Mouse (Mus musculus): ENCODE measurements around the gene Stim1.
"Not testable (repeated sequence)": the region's sequence is repeated elsewhere in the genome, so short reads cannot be mapped to it uniquely, and the experiment has no call there.

Stim1 gene

DNA sequence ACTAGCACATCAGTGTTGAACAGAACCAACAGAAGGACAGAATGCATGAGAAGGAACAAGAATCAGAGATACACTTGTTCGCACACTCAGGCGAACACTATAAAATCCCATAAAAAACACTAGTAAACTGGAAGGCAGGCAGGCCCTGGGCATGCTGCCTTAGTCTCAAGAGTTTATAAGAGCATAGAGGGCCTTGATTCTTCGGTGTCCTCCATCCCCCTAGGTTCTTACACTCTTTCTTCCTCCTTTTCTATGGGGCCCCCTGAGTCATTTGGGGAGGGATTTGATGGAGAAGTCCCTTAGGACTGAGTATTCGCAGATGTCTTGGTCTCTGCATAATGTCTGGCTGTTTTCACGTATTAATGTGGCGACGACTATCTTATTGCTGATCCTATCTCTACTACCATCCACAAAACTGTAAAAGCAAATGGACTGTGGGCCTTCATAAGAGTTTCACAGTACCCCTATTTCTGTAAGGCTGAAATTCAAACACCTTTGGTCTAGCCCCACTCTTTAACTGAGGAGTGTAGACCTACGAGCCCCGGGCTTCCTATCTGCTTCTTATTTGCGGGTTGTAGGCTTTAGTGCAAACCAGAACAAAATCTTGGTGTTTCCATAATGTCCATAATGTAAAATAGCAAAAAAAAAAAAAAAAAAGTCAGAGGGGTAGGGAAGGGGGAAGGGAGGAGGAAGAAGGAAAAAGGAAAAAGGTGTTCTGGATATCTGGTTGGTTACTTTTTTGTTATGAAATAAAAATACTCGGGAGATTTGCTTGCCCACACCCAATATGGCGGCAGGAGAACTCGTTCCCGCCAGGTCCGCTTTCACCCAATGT, 173.4 kb downstream of the Stim1 start:
- DNase-seq (ENCODE audit: extremely low read depth, low read depth): no peak

DNA sequence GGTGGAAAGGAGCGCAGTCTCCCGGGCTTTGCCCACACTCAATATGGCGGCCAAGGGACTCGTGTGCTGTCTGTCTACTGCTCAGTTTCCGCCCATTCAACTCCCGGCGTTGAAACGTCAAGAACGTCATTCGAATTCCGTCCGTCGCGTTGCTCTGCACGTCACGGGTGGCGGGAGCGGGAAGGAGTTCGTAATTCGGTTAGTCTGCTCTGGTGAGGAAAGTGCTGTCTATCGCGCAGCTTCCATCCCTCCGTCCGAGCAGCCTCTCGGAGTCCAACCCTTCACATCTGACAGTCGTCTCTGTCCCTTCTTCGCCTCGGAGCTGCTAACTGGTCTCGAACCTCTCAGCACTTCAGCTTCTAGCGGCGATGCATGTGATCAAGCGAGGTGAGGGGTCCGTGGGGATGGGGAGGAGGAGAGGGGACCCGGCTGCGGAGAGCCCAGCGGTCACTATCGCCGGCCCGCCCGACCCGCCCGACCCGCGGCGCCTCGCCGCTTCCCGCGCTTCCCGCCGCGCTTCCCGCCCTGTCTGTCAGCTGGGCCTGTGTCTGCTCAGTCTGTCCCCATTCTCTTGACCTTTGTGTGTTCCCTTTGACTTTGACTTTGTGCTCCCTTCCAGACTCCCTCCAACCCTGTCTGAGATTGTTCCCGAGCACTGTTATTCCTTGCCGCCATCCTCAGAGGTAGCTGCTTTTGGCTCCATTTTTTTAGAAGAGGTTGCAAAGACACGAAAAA, 174.2 kb downstream of the Stim1 start, which contains the start of gene Rrm1:
Gene Rrm1 (plus strand): TSS at position 39 of the 735 bp plus-strand sequence.
- peak; percentile 96 for DNase-seq (ENCODE audit: extremely low read depth, low read depth)

DNA sequence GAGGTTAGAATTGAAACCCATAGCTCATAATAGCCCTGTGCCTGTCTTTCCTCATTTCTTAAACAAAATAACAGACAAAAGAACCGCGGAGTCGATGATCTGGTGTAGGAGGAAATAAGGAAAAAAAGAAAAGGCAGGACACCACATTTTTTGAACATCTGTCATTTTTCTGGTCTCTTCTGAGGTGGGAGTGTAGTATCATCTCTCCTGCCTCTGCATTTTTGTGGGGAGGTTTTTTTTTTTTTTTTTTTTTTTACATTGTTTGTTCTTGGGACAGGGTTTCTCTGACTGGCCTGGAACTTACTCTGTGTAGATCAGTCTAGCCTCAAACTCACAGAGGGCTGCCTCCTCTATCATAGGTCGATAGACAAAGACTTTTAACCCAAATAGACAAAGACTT, 174.8 kb downstream of the Stim1 start:
- no peak for DNase-seq (ENCODE audit: extremely low read depth, low read depth)

DNA sequence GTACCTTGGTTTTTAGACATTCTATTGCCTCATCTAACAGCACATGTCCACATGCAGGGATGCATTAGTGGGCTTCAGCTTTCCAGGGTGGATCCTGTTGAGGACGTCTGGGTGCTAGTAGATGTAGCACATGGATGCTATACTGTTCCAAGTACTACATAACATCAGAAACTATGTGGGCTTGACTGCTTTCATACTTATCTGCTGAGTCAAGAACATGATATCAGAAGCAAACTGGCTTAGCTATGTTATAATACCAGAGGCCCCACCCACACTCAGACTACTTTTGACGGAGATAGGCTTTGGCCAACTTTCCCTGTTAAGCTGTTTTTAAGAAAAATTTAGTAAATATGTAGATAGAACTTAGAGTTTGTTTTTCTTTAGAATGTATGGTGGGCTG, 176.7 kb downstream of the Stim1 start:
- DNase-seq (ENCODE audit: extremely low read depth, low read depth): peak; percentile 34

DNA sequence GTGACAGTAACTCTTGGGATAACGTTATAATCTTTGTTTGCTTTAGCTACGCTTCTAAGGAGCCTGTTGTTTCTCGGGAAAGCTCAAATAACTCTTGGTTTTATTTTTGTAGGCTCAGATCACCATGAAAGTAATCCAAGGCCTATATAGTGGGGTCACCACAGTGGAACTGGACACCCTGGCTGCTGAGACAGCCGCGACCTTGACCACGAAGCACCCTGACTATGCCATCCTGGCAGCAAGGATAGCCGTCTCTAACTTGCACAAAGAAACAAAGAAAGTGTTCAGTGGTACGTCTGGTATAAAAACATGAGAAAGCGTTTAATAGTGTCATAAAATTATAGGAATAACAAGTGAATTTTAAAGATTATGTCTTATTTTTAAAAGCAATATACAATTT, 178.8 kb downstream of the Stim1 start:
- no peak for DNase-seq (ENCODE audit: extremely low read depth, low read depth)

DNA sequence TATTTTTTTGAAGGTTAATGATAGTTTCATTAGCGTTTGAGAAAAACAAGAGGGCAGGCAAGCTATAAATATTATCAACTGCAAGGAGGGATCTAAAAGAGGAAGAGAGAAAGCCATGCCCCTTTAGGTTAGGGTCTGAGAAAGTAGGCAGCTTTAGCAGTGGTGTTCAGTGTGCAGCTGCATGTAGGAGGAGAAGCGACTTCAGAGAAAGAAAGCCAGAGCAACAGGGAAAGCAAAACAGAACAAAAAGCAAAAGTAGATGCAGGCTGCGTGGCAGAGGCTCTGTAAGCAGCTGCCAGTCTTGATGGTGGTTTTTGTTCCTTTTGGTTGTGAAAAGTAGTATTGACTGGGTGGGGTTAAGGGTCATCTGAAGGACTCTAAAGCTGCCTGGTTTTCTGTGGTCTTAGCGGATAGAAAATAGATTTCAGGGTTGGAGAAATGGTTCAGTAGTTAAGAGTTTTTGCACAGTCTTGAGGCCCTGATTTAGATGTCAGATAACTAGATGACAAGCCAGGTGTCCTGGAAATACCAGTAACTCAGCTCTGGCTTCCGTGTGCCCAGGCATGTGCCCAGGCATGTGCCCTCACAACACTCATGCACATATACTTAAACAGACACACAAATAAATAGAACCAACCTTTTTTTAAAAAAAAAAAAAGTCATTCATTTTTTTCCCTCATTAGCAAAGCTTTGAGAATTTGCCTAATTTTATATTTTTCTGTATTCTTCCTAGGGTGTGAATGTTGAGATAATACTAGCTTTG, 191.2 kb downstream of the Stim1 start:
- no peak for DNase-seq (ENCODE audit: extremely low read depth, low read depth)

DNA sequence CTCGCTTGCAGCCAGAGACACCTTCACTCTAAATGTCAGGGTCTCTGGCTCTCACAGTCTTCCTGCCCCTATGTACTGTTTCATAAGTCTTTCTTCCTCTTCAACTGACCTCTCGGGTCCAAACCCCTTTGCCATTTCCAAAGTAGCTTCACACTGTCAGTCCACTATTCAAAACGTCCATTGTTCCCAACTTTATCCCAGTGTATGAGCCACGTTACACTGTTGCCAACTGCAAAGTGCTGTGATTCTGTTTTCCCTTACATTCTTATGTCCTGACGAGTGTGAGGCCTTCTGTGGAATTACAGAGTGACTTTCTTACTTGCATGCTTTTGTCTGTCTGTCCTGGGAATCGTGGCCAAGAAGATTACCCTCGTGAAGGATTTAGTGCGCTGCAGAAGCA, 200.0 kb downstream of the Stim1 start:
- DNase-seq (ENCODE audit: extremely low read depth, low read depth): no peak

DNA sequence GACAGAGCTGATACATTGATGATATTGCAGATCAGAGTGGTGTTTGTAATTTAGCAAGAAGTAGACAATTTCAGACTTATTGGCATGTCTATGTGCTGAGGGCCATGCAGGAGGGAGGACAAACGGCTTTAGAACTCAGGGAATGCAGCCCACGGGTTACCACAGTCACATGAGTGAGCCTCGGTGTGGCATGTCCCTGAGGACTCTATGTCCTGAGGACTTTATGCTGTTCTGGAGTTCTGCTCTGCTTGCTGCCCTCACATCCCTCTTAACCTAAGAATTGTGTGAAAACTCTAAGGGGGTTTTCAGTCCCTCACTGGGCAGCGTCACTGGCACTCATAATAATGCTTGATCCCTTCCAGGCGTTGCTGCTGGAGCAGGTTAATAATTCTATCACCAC, 205.1 kb downstream of the Stim1 start:
- DNase-seq (ENCODE audit: extremely low read depth, low read depth): no peak

DNA sequence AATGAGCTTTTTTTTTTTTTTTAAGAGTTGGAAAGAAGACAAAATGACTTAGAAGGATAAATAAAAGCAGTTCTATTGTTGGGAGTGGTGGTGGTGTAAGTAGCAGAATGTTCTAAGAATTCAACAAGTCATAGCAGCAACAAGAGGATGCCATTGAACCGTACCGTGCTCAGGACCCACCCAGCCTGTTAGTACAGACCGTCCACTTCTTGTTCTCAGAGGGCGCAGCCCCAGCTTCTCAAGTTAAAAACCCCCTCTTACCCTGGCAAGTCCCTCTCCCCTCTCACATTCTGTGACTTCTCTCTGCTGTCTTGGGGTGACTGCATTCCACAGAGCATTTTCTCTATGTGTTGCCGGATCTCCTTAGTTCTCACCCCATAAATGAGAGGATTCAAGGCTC, 209.0 kb downstream of the Stim1 start:
- DNase-seq (ENCODE audit: extremely low read depth, low read depth): no peak

DNA sequence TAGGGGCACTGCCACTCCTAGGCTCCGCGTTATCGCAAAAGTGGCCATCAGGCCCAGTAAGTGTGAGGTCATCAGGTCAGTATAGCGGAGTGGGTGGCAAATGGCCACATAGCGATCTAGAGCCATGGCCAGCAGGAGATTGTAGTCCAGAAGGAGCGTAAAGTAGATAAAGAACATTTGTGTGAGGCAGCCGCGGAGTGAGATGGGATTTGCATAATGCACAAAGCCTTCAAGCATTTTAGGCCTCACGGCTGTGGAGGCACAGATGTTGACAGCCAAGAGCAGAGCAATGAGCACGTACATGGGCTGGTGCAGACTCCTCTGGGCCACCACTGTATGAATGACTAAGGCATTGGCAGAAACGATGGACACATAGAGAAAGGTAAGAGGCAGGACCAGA, 209.8 kb downstream of the Stim1 start:
- no peak for DNase-seq (ENCODE audit: extremely low read depth, low read depth)

DNA sequence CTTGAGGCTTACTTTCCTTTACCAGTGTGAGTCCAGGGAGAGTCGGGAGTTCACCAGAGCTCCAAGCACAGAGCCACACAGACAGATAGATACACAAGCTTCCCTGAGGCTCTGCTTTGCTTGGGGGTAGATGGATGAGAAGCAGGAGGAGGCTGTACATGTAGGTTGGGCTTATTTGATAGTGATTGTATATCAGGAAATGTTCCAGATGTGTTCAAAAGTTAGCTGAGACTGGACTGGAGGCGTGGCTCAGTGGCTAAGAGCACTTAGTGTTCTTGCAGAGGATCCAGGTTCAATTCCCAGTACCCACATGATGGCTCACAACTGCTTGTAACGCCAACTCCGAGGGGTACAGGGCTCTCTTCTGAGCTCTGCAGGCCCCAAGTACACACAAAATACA, 210.8 kb downstream of the Stim1 start:
- DNase-seq (ENCODE audit: extremely low read depth, low read depth): no peak

DNA sequence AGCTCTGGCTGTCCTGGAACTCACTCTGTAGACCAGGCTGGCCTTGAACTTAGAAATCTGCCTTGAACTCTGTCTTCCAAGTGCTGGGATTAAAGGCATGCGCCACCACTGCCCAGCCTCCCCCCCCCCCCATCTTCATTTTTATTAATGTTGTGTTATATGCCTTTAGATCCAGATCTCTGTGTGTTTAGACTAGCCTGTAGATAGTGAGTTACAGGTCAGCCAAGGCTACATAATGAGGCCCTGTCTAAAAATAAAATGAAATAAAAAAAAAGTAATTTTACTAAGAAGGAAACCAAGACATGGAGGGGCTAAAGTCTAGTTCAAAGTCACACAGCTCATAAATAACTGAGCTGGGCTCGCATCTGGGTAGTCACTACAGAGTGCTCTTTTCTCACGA, 211.3 kb downstream of the Stim1 start:
- no peak for DNase-seq (ENCODE audit: extremely low read depth, low read depth)

DNA sequence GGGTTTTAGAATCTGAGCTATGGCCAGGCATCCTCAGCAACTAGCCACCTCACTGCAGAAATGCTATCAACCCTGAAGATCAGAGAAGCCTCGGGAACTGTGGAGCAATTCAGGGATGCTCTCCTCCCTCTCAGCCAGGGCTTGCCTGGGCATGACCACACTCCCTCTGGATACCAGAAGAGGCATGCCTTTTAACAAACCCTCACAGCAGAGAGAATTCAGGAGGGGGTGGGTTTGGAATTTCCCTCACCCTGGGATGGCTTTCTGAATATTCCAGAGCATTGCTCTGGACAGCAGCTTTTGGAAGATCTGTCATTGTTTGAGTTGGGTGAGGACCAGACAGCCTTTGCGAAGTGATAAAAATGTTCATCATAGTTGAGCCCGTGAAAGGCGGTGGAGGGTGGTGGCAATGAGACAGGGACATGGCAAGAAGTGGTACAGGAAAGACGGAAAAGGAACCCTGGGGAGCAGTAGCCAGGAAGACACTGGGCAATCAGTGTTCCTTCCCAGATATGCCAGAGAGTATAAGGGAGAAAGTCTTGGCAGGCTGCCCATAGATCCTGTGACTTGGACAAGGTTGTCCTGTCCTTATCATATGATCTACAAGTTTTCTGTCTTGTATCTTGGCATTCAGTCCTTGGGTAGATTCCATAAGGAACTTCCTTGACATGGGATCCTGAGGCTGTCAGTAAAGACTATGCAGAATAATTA, 211.9 kb downstream of the Stim1 start:
- DNase-seq (ENCODE audit: extremely low read depth, low read depth): no peak

DNA sequence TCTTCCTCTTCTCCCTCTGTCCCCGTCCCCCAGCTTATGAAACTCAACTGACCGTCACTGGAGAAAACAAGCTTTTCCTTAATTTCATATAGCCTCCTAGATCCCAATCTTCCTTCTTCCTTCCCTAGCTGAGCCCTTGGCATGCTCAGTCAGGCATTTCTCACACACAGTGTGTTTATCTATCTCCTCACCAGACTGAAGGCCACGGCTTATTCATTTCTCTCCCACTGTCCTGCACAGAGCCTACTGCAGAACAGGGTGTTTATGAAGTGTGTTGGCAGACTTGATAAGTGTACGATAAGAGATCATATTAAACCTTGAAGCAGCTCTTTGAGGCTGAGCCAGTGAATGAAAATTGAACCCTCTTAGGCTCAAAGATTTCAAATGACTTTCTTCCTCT, 213.2 kb downstream of the Stim1 start:
- DNase-seq (ENCODE audit: extremely low read depth, low read depth): no peak

DNA sequence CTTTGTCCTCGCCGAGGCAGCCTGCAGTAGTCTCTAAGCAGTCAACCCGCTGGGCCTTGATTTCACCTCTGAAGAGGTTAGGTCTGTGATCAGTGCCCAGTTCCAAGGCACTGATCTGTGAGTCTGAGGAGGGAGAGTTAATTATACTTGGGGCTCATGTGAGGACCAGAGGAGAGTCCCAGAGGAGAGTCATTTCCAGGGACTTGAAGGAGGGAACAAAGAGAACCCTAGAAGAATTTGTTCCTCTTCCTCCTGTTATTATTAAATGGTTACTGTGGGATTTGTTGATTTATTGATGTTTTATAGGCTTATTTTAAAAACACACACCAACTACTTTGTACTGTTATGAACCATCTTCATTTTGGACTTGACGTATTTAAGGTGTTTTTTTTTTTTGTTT, 214.0 kb downstream of the Stim1 start, which contains the start of gene Olfr543:
Gene Olfr543 (minus strand): TSS at position 101 of the 400 bp plus-strand sequence.
- DNase-seq (ENCODE audit: extremely low read depth, low read depth): no peak

DNA sequence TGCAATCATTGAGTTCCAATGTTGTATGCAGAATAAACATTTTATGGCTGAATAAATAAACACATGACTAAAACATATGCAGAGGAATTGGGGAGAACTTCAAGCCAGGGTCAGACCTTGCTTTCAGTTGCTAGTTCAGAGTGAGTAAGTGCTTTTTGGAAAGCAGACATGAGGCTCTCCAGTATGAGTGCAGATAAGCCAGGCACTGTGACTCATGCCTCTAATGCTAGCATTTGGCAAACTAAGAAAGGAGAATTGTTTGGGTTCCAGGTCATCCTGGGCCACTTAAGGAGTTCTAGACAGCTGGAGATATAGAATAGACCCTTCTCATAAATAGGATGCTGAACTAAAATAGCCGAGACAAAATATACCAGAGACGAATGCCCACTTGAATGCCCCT, 216.1 kb downstream of the Stim1 start:
- no peak for DNase-seq (ENCODE audit: extremely low read depth, low read depth)

DNA sequence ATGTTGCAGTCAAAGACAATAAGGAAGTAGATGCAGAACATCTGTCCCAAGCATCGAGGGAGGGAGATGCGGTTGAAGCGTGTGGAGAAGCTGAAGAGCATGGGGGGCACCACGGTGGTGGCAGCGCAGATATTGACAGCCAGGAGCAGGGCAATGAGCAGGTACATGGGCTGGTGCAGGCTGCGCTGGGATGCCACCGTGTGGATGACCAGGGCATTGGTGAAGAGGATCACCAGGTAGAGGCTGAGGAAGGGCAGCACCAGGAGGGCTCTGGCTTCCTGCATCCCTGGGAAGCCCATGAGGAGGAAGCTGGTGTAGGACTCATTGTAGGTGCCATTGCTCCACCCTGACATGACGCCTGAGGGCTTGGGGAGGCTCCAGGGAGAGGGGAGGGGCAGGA, 217.2 kb downstream of the Stim1 start:
- DNase-seq (ENCODE audit: extremely low read depth, low read depth): not testable (repeated sequence)

DNA sequence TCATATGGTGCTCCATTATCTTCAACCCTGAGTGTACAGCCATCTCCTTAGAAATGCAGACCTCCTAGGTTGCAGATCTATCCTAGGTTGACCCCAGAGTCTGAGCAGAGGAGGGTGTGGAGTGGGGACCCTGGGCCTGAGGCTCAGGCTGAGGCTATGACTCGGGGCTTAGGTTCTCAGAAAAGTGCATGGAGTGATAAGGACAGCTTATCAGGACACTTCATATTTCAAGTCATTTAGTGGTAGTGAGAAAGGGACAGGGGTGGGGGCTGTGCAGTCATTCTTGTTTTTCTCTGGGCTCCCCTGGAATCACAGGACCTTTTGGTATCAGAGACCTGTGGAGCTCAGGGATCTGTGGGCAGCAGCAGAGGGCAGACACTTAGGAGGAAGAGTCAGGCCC, 218.5 kb downstream of the Stim1 start:
- DNase-seq (ENCODE audit: extremely low read depth, low read depth): peak; percentile 12

All from MEL-GATA-1-ER (cell line).